21 mouse cellular contexts compared by ENCODE assay signal in the genomic region with DNA sequence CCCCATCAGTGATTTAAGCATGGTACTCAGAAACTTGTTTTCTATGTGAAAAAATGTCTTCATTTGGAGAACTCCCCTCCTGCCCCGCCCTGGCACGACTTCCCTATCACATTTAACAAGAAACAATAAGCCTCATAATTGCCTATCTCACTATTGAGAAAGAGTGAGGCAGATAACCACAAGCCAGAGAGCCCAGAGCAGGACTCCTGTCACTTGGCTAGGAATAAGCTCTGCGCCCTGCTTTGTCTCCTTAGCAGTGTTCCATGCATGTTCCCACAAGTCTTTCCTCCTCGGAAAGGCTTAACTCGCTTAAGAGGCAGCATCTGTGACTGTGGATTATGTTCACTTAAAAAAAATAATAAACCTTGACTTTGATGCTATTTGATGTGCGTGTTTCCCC.
DNase-seq lines count a peak whose midpoint lies in the region; ATAC-seq lines count a peak whose summit lies in the region.
"Had no signal": no experiment of that assay in that cellular context is flagged by ENCODE, and none has a peak within 500 bp of the region (broad histone marks: within the 10 kb centered on the region; RNA-seq: fewer than 3 reads in every experiment).

No protein-coding gene starts in this region.

- ATAC-seq in embryonic facial prominence, embryonic 14.5 days (ENCODE audit: low read depth): peak; percentile 26; the same call in 1 of the 2 replicates
- peak; percentile 62; the same call in 1 of the 2 replicates for ATAC-seq in common myeloid progenitor, adult 5-6 weeks (replicated peaks; ENCODE audit: low read depth, poor library complexity, severe bottlenecking)
- peak; percentile 71 for ATAC-seq in megakaryocyte progenitor cell, adult 5-6 weeks (replicated peaks; ENCODE audit: poor library complexity)
- ATAC-seq: forebrain, embryonic 16.5 days; hindbrain, postnatal 0 days had no signal

- no peaks in the 10 kb centered on the region for H3K4me1 ChIP-seq in embryonic facial prominence, embryonic 14.5 days (ENCODE audit: control insufficient read depth, insufficient read depth, low read length)
- H3K4me1 ChIP-seq in embryonic facial prominence, embryonic 10.5 days: no peaks in the 10 kb centered on the region
- H3K4me1 ChIP-seq: embryonic facial prominence, embryonic 12.5 days; hindbrain, embryonic 12.5 days had no signal

- H3K27me3 ChIP-seq in embryonic facial prominence, embryonic 14.5 days (replicated peaks; ENCODE audit: control insufficient read depth, insufficient read depth, low read length): no peaks in the 10 kb centered on the region
- no peaks in the 10 kb centered on the region for H3K27me3 ChIP-seq in embryonic facial prominence, embryonic 10.5 days (replicated peaks; ENCODE audit: low read depth, poor library complexity, severe bottlenecking)
- H3K27me3 ChIP-seq: CH12.LX; embryonic facial prominence, embryonic 12.5 days; forebrain, embryonic 12.5 days; hindbrain, embryonic 12.5 days had no signal

- H3K9me3 ChIP-seq in embryonic facial prominence, embryonic 14.5 days (ENCODE audit: control insufficient read depth, low read length): no peaks in the 10 kb centered on the region
- no peaks in the 10 kb centered on the region for H3K9me3 ChIP-seq in embryonic facial prominence, embryonic 10.5 days
- H3K9me3 ChIP-seq: embryonic facial prominence, embryonic 12.5 days; forebrain, embryonic 12.5 days; hindbrain, embryonic 12.5 days had no signal

- H3K4me2 ChIP-seq in embryonic facial prominence, embryonic 14.5 days (ENCODE audit: low read depth, low read length): no peak overlapping the region
- H3K4me2 ChIP-seq: embryonic facial prominence, embryonic 12.5 days; forebrain, embryonic 12.5 days; hindbrain, embryonic 12.5 days had no signal

- no peak overlapping the region for H3K27ac ChIP-seq in embryonic facial prominence, embryonic 14.5 days (replicated peaks; ENCODE audit: low read depth, low read length)
- H3K27ac ChIP-seq in embryonic facial prominence, embryonic 10.5 days (replicated peaks): no peak overlapping the region
- H3K27ac ChIP-seq: embryonic facial prominence, embryonic 12.5 days; forebrain, embryonic 12.5 days; hindbrain, embryonic 12.5 days; hindbrain, postnatal 0 days had no signal

- WGBS in embryonic facial prominence, embryonic 14.5 days: 65% methylated on average over 6 of the region's 6 CpGs
- WGBS in embryonic facial prominence, embryonic 10.5 days: 86% methylated on average over 6 of the region's 6 CpGs

- DNase-seq in embryonic facial prominence, embryonic 14.5 days (ENCODE audit: low spot score): peak; percentile 52
- no peak for DNase-seq in embryonic facial prominence, embryonic 10.5 days (ENCODE audit: low spot score)
- peak; percentile 54 for DNase-seq in lung, postnatal 36 days
- no peak for DNase-seq in lung, postnatal 14 days
- DNase-seq in testis, postnatal 10 days (ENCODE audit: low spot score): no peak
- DNase-seq: adrenal gland, adult 2 months; adrenal gland, postnatal 25 days; cerebellum, adult 11 months; cerebellum, adult 8-10 months; embryo, embryonic 11 days; gastrocnemius, postnatal 14 days; heart, postnatal 10 days; heart, postnatal 4 days had no signal

- H3K36me3 ChIP-seq in embryonic facial prominence, embryonic 14.5 days (ENCODE audit: control insufficient read depth, insufficient read depth, low read length): no peaks in the 10 kb centered on the region
- no peaks in the 10 kb centered on the region for H3K36me3 ChIP-seq in embryonic facial prominence, embryonic 10.5 days (replicated peaks)
- H3K36me3 ChIP-seq: embryonic facial prominence, embryonic 12.5 days; forebrain, embryonic 12.5 days; hindbrain, embryonic 12.5 days had no signal

- no peak overlapping the region for H3K9ac ChIP-seq in embryonic facial prominence, embryonic 14.5 days (ENCODE audit: low read depth, low read length)
- H3K9ac ChIP-seq: embryonic facial prominence, embryonic 12.5 days; forebrain, embryonic 12.5 days; hindbrain, embryonic 12.5 days had no signal

- H3K4me3 ChIP-seq in embryonic facial prominence, embryonic 14.5 days (ENCODE audit: low read depth, low read length): no peak overlapping the region
- H3K4me3 ChIP-seq in embryonic facial prominence, embryonic 10.5 days: no peak overlapping the region
- H3K4me3 ChIP-seq: embryonic facial prominence, embryonic 12.5 days; forebrain, embryonic 12.5 days; hindbrain, embryonic 12.5 days had no signal

Comparison
In these comparisons a context has a peak if more than half of its experiments do, and no peak if none do; other contexts are left out.
1. DNase-seq: peak in embryonic facial prominence, embryonic 14.5 days (single experiment) and lung, postnatal 36 days (single experiment); none in embryonic facial prominence, embryonic 10.5 days (single experiment), lung, postnatal 14 days (single experiment) and testis, postnatal 10 days (single experiment).
2. Peak in every context shown above with its lines, with median percentiles within 50 percentile points of each other: ATAC-seq.